Comparison of ENCODE assay signal across 18 mouse cellular contexts in the genomic region with DNA sequence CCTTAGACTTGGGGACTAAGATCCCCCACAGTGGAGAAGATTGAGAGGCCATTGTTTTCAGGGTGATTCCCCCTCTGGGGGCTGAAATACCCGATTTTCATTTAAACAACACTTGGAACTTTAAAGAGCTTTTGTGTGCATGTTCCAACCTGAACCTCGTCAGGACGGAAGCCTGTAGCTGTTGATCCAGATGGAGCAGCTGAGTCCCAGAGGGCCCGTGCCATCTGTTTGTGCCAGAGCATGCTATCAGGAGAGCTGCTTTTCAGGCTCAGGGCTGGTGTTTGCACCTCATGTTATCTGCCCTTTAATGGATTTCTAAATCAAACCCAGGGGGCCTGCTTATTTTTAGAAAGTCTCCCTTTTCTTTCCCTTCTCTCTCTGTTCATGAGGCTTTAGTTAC. TPM values are rescaled to one million over a fixed set of nuclear protein-coding genes. Genes with fewer than 3 reads are reported as not detected.
A peak's percentile ranks its signal among the peaks of the same experiment; 100 is the strongest.
DNase-seq lines count a peak whose midpoint lies in the region; ATAC-seq and TF ChIP-seq lines count a peak whose summit lies in the region.
"Had no signal": no experiment of that assay in that cellular context is flagged by ENCODE, and none has a peak within 500 bp of the region (broad histone marks: within the 10 kb centered on the region; RNA-seq: fewer than 3 reads in every experiment).

No protein-coding gene starts in this region.

- H3K9ac ChIP-seq in embryonic facial prominence, embryonic 13.5 days = no peak overlapping the region
- no peak overlapping the region for H3K9ac ChIP-seq in heart, embryonic 16.5 days (ENCODE audit: low read length)
- H3K9ac ChIP-seq in heart, adult 2 months (ENCODE audit: low read depth, low read length) = no peak overlapping the region
- H3K9ac ChIP-seq: forebrain, embryonic 12.5 days had no signal

- no peak for TF ChIP-seq POLR2A in heart, adult 2 months (IDR thresholded peaks at IDR 0.05; ENCODE audit: insufficient read depth, low read depth, low read length)

- DNase-seq in embryonic facial prominence, embryonic 10.5 days (ENCODE audit: low spot score) = no peak
- DNase-seq in heart, adult 2 months = no peak
- peak; percentile 65 for DNase-seq in brain, adult 2 months (ENCODE audit: low read depth, low spot score)
- DNase-seq in layer of hippocampus, adult 9-10 months (ENCODE audit: low spot score) = peak; percentile 70
- DNase-seq in frontal cortex, postnatal 14 days (ENCODE audit: low spot score in 2 of 2) = no peak
- DNase-seq: adrenal gland, adult 8-10 months; cerebellum, adult 18-20 months; kidney, adult 8-10 months; kidney, postnatal 36 days; lung, adult 18-20 months; retina, postnatal 1 day had no signal

- whole genome bisulfite sequencing in embryonic facial prominence, embryonic 13.5 days = 59% methylated on average over 4 of the region's 4 CpGs
- 60% methylated on average over 4 of the region's 4 CpGs for WGBS in embryonic facial prominence, embryonic 10.5 days
- WGBS in heart, embryonic 16.5 days = 44% methylated on average over 4 of the region's 4 CpGs
- WGBS in heart, adult 2 months = 48% methylated on average over 4 of the region's 4 CpGs

- no peaks in the 10 kb centered on the region for H3K27me3 ChIP-seq in embryonic facial prominence, embryonic 13.5 days
- H3K27me3 ChIP-seq in embryonic facial prominence, embryonic 10.5 days (replicated peaks; ENCODE audit: low read depth, poor library complexity, severe bottlenecking) = no peaks in the 10 kb centered on the region
- no peaks in the 10 kb centered on the region for H3K27me3 ChIP-seq in heart, embryonic 16.5 days (ENCODE audit: control insufficient read depth, insufficient read depth, low read length)
- H3K27me3 ChIP-seq in heart, adult 2 months (ENCODE audit: control insufficient read depth, insufficient read depth, low read length) = no peaks in the 10 kb centered on the region
- H3K27me3 ChIP-seq: forebrain, embryonic 12.5 days had no signal

- no peak overlapping the region for H3K4me2 ChIP-seq in embryonic facial prominence, embryonic 13.5 days
- H3K4me2 ChIP-seq in heart, embryonic 16.5 days (ENCODE audit: low read depth, low read length) = no peak overlapping the region
- H3K4me2 ChIP-seq: forebrain, embryonic 12.5 days; midbrain, embryonic 11.5 days had no signal

- ATAC-seq in embryonic facial prominence, embryonic 13.5 days (ENCODE audit: insufficient number of reproducible peaks, insufficient read depth, low FRiP score, low TSS enrichment, low read depth) = no peak
- ATAC-seq in heart, embryonic 16.5 days (replicated peaks; ENCODE audit: extremely low read depth, insufficient read depth, low FRiP score) = peak; percentile 65; the same call in 1 of the 2 replicates
- ATAC-seq in erythroid progenitor cell, adult 5-6 weeks (replicated peaks; ENCODE audit: low FRiP score, poor library complexity, severe bottlenecking) = no peak
- ATAC-seq: inflammation-experienced regulatory T-cells, adult 6 months had no signal

- no peak overlapping the region for H3K4me3 ChIP-seq in embryonic facial prominence, embryonic 13.5 days
- H3K4me3 ChIP-seq in embryonic facial prominence, embryonic 10.5 days = no peak overlapping the region
- H3K4me3 ChIP-seq in heart, embryonic 16.5 days (ENCODE audit: low read length) = no peak overlapping the region
- no peak overlapping the region for H3K4me3 ChIP-seq in heart, adult 2 months
- H3K4me3 ChIP-seq: forebrain, embryonic 12.5 days; hindbrain, embryonic 10.5 days had no signal

- intact Hi-C loops in heart, adult 2 months (cut with DNase I) = no loop called here

- no peak for TF ChIP-seq EP300 in heart, adult 2 months (IDR thresholded peaks at IDR 0.05; ENCODE audit: insufficient read depth, low read depth, low read length)

- no peak for TF ChIP-seq CTCF in heart, adult 2 months (IDR thresholded peaks at IDR 0.05)

- H3K27ac ChIP-seq in embryonic facial prominence, embryonic 13.5 days = 0 out of 2 replicates have a peak overlapping the region, but pooled peaks have one; percentile 23
- no peak overlapping the region for H3K27ac ChIP-seq in embryonic facial prominence, embryonic 10.5 days (replicated peaks)
- no peak overlapping the region; the same call in 1 of the 2 replicates for H3K27ac ChIP-seq in heart, embryonic 16.5 days (ENCODE audit: low read length)
- H3K27ac ChIP-seq in heart, adult 2 months = no peak overlapping the region
- H3K27ac ChIP-seq: forebrain, embryonic 12.5 days had no signal

- no peaks in the 10 kb centered on the region for H3K79me2 ChIP-seq in heart, adult 2 months (replicated peaks; ENCODE audit: control insufficient read depth, insufficient read depth, low read length)

- no peaks in the 10 kb centered on the region for H3K9me3 ChIP-seq in embryonic facial prominence, embryonic 13.5 days
- no peaks in the 10 kb centered on the region for H3K9me3 ChIP-seq in embryonic facial prominence, embryonic 10.5 days
- H3K9me3 ChIP-seq in heart, embryonic 16.5 days (replicated peaks; ENCODE audit: control insufficient read depth, low read length) = no peaks in the 10 kb centered on the region
- H3K9me3 ChIP-seq: forebrain, embryonic 12.5 days; hindbrain, embryonic 10.5 days had no signal

- H3K36me3 ChIP-seq in embryonic facial prominence, embryonic 13.5 days = peaks cover 38% of the 10 kb centered on the region
- peaks cover 96% of the 10 kb centered on the region for H3K36me3 ChIP-seq in embryonic facial prominence, embryonic 10.5 days (replicated peaks)
- H3K36me3 ChIP-seq in heart, embryonic 16.5 days (ENCODE audit: control insufficient read depth, insufficient read depth) = peaks cover 9% of the 10 kb centered on the region
- H3K36me3 ChIP-seq in heart, adult 2 months (ENCODE audit: control insufficient read depth, insufficient read depth, low read length) = no peaks in the 10 kb centered on the region; the same call in 1 of the 2 replicates

- 0 out of 2 replicates have a peak, but pooled peaks cover 3% of the 10 kb centered on the region for H3K4me1 ChIP-seq in embryonic facial prominence, embryonic 13.5 days
- H3K4me1 ChIP-seq in embryonic facial prominence, embryonic 10.5 days = no peaks in the 10 kb centered on the region
- peaks cover 28% of the 10 kb centered on the region for H3K4me1 ChIP-seq in heart, embryonic 16.5 days (ENCODE audit: control insufficient read depth, insufficient read depth, low read length)
- no peaks in the 10 kb centered on the region for H3K4me1 ChIP-seq in heart, adult 2 months (ENCODE audit: control insufficient read depth, insufficient read depth, low read length)
- H3K4me1 ChIP-seq: forebrain, embryonic 12.5 days had no signal

RNA-seq across cellular contexts. Expression of a gene that starts 19.3 kb away (rescaled TPM):
- polyA plus RNA-seq in embryonic facial prominence, embryonic 13.5 days (2015; fragmentation: Nextera tagmentation; extraction: Ambion mirVana) = 60.1 and 62.5 TPM in 2 replicates
- polyA plus RNA-seq in embryonic facial prominence, embryonic 10.5 days (2016; fragmentation: Nextera tagmentation; extraction: Ambion mirVana) = 82.8 and 88.2 TPM in 2 replicates
- 96.5 and 97.0 TPM in 2 replicates for polyA plus RNA-seq in heart, embryonic 16.5 days (2015; fragmentation: Nextera tagmentation; extraction: Ambion mirVana)
- 10 to 100 TPM; 40.8 to 48.0 TPM for total RNA-seq in heart, adult 2 months (2021)
- polyA plus RNA-seq in heart, adult 2 months (2012; rRNA removed) = 39.3 and 41.7 TPM in 2 replicates
- 1.8 TPM in 1 of 2 replicates, not detected in the other for total RNA-seq in erythroid progenitor cell, adult 5-6 weeks (2015; ENCODE audit: low replicate concordance)
- total RNA-seq in erythroid progenitor cell, adult 5-6 weeks (2017; ENCODE audit: low replicate concordance) = 1.0 and 1.7 TPM in 2 replicates

RNA-seq across cellular contexts. Expression of a gene that starts 19.4 kb away (rescaled TPM):
- polyA plus RNA-seq in embryonic facial prominence, embryonic 13.5 days (2015; fragmentation: Nextera tagmentation; extraction: Ambion mirVana) = 44.7 and 45.8 TPM in 2 replicates
- polyA plus RNA-seq in embryonic facial prominence, embryonic 10.5 days (2016; fragmentation: Nextera tagmentation; extraction: Ambion mirVana) = 52.9 and 55.0 TPM in 2 replicates
- polyA plus RNA-seq in heart, embryonic 16.5 days (2015; fragmentation: Nextera tagmentation; extraction: Ambion mirVana) = 78.8 and 79.2 TPM in 2 replicates
- total RNA-seq in heart, adult 2 months (2021) = 10 to 100 TPM; 49.6 to 51.2 TPM
- polyA plus RNA-seq in heart, adult 2 months (2012; rRNA removed) = 35.0 and 44.9 TPM in 2 replicates
- total RNA-seq in erythroid progenitor cell, adult 5-6 weeks (2015; ENCODE audit: low replicate concordance) = 6.5 and 8.4 TPM in 2 replicates
- total RNA-seq in erythroid progenitor cell, adult 5-6 weeks (2017; ENCODE audit: low replicate concordance) = 7.0 and 13.6 TPM in 2 replicates

Comparison
In these comparisons a context has a peak if more than half of its experiments do, and no peak if none do; other contexts are left out.
1. DNase-seq: peak in brain, adult 2 months (single experiment) and layer of hippocampus, adult 9-10 months (single experiment); none in embryonic facial prominence, embryonic 10.5 days (single experiment), heart, adult 2 months (0 of 2) and frontal cortex, postnatal 14 days (0 of 2).